Mouse (Mus musculus) lung, adult 2 months (tissue): ENCODE data around the gene Pycr1.

ENCODE experiments used
- CTCF ChIP-seq: fragments of 200-500 bp; IDR thresholded peaks from 2 replicates; pipeline ENCODE4 v1.5.1; 2011; ENCODE audit warnings: mild to moderate bottlenecking, low read length, control low read depth; ENCODE audit not compliant: insufficient read depth
- POLR2A ChIP-seq: fragments of 200-500 bp; IDR thresholded peaks from 2 replicates; pipeline ENCODE4 v1.6.1; 2011; ENCODE audit warnings: low read depth, mild to moderate bottlenecking, control low read depth, low read length, borderline replicate concordance; ENCODE audit errors: extremely low read depth

GRCm38 (mm10) chr11:120628601-120629340, 14.8 kb downstream of the Pycr1 start:
- TF ChIP-seq CTCF: no peak
- no peak for TF ChIP-seq POLR2A
